Mouse (Mus musculus): ENCODE measurements at regions not wholly inside any gene's neighbourhood (a gene's known extent, or its start where the extent isn't known, plus 50 kb on each side); places are given as distances from the start of the nearest gene placed in this dataset.

GRCm38 (mm10) chr13:4662336-4663101, 53.5 kb upstream of the Akr1e1 start:
- DNase-seq (ENCODE audit: low spot score in 2 of 2) = no peak

Measured in spleen, postnatal 36 days (tissue).